Mouse (Mus musculus) gonadal fat pad, adult 2 months (tissue): ENCODE data around the gene Preb. TPM values are rescaled to one million over a fixed set of nuclear protein-coding genes. Genes with fewer than 3 reads are reported as not detected.

ENCODE experiments used
- DNase-seq: peaks from one replicate; pipeline ENCODE4 v3.0.0-alpha.2; 2012; ENCODE audit warnings: low read depth
- polyA plus RNA-seq: library from polyadenylated mRNA; depleted of rRNA; stranded (reverse); fragments of >200 nt; gene quantifications from 2 replicates; pipeline ENCODE4 v1.2.3, GENCODE M21; 2012

Gene Preb
- polyA plus RNA-seq, 1 experiment: 336 TPM

DNA sequence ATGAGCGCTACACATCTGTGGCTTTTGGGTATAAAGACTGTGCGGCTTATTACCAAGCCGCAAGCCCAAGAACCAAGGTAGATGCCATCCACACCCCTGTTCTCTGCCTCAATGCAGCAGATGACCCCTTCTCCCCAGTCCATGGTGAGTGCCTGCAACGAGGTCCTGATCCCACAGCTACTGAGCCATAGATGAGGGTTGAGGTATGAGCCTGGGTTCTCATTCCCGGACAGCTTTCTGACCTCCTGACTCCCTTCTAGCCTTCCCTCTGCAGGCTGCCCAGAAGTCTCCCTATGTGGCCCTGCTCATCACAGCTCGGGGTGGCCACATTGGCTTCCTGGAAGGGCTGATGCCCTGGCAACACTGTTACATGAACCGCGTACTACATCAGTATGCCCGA lies 5.6 kb downstream of the Preb start:
- DNase-seq: no peak

DNA sequence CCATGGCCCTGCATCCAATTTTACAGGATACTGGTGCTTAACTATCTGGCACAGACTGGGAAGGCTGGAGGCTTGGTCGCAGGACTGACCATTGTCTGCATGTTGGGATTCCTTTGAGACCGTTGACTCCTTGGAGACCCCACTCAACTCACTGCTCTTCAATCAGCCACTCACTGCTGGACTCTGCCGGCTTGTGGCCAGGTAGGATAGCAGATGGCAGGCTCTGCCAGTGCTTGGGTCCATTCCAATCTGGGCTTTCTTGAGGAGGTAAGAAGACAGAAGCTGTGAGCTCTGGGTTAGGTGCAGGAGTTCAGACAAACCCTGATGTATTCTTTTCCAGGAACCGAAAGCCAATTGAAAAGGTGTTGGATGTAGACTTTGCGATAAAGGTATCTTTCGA lies 6.1 kb downstream of the Preb start:
- no peak for DNase-seq

DNA sequence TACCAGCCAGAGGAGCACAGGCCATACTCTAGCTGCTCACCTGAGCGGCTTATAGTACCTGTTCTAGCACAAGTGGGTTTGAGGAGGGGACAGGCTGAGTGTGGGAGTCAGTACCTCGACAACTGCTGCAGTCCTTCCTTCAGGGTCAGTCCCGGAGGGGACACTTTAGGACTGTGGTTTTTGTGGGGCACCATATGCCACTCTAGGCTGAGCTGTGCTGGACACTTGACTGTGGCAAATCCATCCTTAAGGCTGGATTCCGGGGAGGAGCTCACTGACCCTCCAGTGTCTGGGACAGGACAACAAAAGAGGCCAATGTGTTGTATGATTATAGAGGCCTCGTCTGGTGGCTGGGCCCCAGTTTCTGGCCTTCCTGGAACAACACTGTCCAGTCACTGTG lies 7.6 kb downstream of the Preb start:
- DNase-seq: no peak

DNA sequence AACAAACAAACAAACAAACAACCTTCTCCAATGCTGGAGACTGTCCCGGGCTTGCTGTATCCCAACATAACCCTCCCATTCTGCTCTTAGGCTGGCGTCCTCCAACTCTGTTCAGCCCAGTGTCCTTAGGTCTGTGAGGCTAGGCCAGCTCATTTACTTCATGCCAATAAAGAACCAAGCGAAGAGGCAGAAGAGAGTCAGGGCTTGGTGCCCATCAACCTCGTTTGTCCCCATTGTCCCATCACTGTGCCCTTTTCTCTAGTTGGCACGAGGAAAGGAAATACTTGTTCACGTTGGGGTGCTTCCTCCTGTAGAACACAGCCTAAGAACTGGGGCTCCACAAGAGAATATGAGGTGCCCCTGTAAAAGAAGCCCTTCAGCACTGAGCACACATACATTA lies 8.5 kb downstream of the Preb start:
- DNase-seq: no peak

DNA sequence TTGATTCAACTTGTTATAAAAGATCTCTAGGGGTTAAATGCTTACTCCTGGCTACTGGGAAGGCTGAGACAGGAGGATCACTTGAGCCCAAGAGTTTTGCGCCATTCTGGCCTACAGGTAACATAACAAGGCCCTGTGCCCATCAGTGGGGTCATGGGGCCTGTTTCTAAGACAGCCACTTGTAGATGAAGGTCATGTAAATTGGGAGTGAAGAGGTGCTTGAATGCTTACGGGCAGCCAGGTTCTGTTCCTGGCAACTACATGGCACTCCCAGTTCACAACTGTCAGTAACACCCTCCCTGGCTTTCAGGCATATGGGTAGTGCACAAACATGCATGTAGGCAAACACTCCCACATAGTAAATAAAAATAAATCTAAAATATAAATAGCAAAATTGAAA lies 9.2 kb downstream of the Preb start:
- DNase-seq: no peak

DNA sequence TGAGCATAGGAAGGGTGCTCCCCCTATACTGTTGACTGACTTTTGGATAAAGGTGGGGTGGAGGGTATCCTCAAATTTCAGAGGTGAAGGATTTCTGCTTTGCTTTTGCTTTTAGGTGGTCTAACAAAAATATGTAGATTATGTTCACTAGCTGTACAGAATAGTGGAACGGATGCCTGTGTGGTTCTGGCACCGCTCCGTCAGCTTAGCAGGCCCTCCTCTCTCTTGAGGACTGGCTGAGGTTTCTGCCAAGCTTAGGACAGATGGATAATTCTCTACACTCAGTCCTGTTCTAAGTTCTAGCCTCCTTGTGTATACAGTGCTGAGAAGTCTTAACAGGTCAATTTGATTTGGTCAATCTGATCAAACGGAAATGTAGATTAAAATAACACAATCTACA lies 9.7 kb downstream of the Preb start:
- DNase-seq: no peak

DNA sequence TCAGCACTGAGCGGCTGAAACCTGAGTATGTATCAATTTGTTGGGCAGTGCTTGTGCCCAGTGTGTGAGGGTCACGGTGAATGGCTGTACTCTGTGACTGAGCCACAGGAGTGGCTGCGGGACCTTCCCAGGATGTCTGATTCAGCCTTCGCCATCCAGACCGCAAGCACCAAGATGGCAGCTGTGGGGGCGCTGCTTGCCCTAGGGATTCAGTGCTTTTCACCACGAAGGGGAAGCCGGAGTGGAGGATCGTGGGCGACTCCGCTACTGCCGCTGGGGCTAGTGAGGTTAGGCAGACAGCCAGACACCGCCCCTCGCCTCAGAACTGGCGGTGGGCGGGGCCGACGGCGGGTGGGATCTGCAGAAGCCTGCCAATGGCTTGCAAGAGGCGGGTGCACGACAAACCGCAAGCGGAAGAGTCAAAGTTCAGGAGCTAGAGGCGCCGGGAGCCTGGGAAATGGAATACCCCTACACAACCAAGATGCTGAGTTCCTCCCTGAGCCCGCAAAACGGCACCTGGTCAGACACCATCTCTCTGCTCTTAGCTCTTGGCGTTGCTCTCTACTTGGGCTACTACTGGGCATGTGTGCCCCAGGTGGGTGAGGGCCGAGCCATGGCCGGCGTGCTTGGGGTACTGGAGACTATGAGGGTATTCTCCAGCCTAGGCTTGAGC lies 10.4 kb downstream of the Preb start:
- DNase-seq: no peak

DNA sequence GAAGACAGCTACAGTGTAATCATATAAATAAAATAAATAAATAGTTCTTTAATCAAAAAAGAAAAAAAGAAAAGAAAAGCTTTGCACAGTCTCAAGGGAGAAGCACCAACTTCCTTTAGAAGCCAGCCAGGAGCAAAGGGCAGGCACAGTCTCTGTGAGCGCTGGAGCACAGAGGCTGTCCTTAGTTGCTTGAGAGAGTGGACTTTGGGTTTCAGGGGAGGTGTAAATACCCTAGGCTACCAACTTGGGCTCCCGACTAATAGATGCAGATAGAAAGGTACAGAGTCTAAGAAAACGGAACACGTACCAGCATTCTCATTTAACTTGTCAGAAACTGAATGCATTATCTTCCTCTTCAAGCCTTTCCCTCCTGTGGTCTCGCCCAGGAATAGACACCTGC lies 11.5 kb downstream of the Preb start:
- no peak for DNase-seq

DNA sequence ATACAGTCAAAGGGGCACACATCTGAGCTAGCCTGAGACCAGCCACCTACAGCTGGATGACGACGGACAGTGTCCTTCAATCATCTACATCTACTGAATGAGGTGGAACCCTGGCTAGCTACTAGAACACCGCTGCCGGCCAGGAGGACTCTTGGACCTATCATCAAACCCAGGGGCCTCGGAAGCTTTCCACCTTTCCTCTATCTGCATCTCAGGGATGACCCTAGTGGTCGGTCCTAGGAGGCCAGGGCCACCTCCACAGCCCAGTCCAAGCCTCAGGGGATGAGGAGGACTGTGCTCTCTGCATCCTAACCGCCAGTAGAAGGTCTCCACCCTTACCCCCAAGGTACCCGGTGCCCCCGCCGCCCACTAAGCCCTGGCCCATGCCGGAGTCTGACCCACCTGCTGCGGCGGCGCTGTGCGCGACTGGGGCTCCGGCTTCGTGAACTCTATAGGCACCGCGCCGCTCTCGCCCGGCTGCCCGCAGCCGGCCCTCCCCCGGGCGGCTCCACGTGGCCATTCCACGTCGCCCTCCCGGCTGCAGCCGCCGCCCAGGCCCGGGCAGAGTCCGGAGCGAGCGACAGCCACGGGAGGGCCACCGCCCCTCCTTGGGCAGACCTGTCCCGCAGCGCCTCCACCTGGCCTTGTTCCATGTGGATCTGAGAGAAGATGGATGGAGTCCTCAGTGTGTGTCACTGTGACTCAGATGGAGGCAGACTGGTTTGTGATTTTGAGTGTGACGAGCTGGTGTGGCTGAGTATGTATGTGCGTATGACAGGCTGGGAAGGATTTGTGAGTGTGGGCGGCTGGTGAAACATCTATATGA lies 15.0 kb downstream of the Preb start, which contains the start of gene Cgref1:
TSS of gene Cgref1 (minus strand) at position 636 of the 826 bp plus-strand sequence.
- DNase-seq: no peak

DNA sequence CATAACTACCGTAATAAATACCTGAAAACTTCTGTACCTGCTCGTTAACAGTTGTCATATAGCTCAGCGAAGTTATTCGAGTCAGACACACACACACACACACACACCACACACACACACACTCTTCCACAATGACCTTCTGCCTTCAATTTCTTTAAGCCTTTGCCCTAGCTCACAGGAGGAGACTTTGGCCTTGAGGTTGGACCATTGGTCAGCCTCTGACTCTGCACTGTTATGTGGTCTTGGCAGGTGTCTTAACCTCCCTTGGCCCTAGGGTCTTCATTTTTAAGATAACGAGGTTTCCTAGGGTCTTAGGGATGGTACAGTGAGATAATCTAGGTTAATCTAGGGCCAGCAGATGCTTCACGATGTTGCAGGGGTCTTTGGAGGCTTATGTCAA lies 15.8 kb downstream of the Preb start:
- no peak for DNase-seq

DNA sequence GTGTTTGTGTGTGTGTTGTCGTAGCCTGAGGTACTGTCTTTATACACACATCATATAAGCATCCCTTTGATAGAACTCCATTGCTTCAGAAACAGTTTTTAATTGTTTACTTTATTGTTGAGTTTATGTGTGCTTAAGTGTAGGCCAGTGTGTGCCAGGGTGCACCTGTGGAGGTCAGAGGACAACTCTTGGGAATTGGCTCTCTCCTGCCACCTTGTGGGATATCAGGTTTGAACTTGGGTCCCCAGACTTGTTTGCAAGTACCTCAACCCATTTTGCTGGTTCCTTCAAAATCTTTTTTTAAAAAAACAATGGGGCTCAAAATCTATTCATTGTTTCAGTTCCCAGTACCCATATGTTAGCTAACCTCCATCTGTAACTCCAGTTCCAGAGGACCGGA lies 17.2 kb downstream of the Preb start:
- DNase-seq: no peak

DNA sequence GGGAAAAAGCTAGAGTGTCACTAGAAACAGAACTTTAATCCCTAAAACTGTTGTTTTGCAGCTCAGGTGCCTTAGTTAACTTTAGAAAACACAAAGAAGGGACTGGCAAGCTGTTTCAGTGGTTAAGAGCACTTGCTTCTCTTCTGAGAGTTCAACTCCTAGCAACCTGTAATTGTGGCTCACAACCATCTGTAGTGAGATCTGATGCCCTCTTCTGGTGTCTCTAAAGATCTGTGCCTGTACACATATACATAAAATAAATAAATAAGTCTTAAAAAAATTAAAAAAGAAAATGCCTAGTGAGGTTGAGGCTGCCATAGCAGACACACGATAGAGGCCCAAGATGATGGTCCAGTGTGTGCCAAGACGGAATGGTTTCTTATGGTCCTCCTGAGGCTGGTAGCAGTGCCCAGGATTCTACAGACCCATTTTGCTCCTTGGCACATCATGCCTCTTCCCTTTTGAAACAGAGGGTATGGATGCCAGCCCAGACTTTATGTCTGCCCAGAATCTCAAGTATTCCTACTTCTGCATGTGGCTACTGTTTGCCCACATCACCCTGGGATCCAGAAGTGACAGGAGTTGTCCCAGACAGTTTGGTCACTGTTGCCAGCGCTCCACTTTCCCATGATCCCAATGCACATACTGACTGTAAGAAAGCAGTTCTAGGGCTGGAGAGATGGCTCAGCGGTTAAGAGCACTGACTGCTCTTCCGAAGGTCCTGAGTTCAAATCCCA lies 25.3 kb downstream of the Preb start:
- no peak for DNase-seq

DNA sequence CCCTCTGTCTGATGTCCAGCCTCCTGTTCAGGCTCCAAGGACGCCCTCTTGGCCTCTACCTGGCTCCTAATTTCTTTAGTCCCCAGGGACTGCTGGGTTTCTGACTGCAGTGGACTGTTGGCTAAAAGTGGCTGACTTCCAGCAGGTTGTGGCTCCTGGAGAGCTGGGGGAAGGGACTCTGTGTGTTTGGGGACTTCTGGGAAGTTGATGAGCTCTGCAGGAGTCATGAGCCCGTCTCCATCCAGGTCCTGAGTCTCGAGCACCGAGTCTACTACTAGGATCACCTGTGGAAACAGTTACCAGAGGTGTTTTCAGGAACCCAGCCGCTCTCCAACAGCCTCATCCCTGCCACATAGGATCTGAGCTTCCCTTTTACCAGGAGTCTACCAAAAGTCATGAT lies 26.5 kb downstream of the Preb start:
- no peak for DNase-seq

DNA sequence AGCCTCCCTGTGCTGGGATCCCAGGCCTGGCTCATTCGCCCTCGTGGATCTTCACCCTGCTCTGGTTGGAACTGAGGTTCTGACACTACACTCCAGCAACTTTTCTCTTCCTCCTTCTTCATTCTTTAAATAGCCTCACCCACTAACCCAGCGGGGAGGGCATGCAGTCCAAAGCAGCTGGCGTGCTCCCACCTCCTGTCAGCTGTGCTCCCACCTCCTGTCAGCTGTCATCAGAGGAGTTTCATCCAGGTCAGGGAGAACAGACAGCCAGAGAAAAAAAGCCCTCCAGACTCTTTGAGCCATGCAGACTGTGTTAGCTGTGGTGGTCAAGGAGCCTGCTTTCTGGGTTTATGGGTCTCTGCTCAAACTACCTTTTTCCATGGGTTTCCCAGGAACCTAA lies 28.8 kb downstream of the Preb start:
- DNase-seq: no peak

DNA sequence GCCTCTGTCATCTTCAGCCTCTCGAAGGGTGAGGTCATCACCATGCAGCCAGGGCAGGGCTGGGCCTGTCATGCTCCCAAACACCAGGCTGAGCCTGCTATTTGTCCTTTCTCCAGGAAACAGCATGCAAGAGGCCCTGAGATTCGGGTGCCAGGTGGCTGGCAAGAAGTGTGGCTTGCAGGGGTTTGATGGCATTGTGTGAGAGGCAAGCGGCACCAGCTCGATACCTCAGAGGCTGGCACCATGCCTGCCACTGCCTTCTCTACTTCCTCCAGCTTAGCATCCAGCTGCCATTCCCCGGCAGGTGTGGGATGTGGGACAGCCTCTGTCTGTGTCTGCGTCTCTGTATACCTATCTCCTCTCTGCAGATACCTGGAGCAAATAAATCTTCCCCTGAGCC lies 29.3 kb downstream of the Preb start:
- no peak for DNase-seq

DNA sequence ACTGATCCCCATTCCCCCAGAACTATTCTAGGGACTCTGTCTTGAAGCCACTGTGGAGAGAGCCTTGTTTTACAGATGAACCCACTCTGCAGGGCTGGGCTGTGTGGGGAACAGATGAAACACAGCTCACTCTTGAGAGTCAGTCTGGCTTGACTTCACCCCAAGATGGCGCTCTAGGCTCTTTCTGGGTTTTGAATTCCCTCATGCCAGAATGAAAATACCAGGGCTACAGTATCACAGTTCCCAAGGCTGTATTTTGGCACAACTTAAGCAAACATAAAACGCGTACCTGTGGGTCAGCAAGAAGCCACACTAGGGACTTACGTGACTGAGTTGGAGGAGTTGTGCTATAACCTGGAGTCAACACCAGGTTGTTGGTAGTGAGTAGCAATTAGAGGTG lies 30.0 kb downstream of the Preb start:
- DNase-seq: no peak

DNA sequence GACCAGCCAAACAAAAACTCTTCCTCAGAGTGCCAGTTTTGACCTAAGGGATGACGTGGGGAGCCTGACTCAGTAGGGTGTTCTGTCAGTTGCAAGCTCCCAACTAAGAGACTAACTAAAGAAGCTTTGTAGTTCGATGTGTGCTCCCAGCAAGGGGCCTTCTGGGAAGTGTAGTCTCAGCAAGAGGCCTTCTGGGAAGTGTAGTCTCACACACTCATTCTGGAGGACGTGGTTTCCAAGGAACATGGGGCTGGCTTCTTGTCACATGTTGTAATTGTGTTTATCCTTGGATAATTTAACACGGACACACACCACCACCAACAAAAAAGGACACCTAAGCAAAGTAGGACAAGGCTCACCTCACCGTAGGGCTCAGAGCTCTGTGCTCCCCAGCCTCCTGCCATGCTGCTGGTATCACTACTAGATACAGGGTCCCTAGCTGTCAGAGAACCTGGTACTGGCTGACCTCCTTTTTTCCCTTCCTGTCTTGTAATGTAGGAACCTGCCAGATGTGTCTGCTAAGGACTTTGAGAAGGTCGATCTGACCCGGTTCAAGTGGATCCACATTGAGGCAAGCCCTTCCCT lies 32.1 kb downstream of the Preb start:
- DNase-seq: no peak

DNA sequence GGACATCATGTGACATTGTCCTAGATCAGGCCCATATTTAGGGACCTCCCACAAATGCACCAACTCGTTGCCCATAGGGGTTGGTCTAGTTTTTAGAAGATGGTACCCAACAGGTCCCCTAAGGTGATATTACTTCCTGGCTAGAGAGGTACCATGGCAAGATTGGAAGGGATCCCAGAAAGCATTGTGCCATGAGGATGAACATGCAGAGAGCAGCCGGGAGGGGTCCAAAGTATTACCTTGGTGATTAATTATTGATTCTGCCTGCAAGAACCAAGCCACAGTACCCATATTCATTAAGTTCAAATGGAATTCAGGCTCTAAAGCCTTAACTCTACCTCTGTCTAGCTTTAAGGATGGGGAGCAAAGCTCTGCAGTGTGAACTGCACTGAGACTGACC lies 34.1 kb downstream of the Preb start:
- no peak for DNase-seq

DNA sequence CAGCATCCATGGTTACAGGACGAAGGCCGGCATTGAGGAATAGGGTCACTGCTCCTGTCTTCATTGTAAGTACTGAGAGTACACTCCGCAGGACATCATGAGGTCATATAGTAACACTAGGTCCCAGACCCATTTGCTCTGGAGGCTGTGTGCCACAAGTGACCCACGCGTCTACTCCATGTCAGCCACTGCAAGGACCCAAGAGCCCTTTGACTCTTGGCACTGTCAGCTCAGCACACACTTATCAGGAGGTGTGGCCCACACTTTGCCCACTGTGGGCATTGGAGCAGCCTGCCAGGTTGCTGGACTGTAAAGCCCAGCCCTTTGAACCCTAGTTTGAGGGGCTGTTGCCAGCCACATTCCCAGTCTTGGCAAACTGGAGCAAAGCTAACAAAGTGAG lies 34.9 kb downstream of the Preb start:
- DNase-seq: no peak

DNA sequence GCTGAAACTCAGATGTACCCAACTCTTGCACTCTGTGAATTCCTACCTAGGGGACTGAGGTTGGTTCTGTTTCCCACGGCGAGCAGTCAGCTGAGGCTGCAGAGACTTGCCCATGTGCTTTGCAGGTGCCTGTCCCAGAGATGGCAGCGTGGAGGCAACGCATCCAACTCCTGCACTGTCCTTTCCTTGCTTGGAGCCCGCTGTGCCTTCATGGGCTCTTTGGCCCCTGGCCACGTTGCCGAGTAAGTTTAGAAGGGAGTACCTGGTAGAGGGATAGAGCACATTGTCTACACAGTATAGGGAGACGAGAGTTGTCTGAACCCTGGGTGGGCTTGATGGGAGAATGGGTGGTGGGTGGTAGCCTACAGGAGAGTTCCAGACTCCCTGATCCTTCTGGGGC lies 35.5 kb downstream of the Preb start:
- DNase-seq: no peak

DNA sequence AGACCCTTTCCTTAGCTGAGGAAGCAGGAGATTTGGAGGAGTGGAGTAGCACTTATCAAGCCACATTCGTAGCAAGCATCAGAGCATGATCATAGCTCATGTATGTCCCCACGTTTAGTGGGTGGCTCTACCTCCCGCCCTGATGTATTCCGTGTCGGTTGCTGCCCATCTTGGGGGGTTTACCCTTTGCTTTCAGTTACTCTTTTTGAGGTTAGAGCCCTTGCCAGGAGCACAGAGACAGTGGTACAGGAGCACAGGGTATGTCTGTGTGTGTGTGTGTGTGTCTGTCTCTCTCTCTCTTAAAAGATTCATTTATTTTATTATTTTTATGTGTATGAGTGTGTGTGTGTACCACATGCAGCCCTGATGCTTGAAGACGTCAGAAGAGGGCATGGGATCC lies 37.0 kb downstream of the Preb start:
- DNase-seq: no peak

DNA sequence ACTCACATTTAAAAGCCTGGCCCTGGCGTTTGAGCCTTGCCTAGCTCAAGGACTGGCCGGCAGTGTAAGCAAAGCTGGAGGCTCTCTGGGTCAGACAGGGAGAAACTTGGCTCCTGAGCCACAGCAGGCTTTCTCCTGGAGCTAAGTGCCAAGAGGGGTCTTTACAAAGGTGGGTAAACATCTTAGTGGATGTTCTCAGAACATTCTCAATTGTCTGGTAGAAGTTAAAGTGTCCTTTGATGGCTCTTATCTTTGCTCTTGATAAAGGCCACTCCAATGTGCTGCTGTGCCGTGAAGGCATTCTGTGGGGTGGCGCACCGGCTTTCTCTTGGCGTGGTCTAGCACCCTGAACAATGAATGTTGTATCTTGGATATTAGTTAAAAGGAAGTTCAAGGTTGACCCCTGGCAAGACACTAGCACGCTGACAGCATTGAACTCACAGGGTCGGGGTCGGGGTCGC lies 37.5 kb downstream of the Preb start:
- no peak for DNase-seq
